ENCODE assay signal across 9 mouse cellular contexts in genomic region chr7:73537228-73537627, GRCm38 (mm10). TPM values are rescaled to one million over a fixed set of nuclear protein-coding genes. Genes with fewer than 3 reads are reported as not detected.
DNase-seq lines count a peak whose midpoint lies in the region; ATAC-seq and TF ChIP-seq lines count a peak whose summit lies in the region.
"Had no signal": no experiment of that assay in that cellular context is flagged by ENCODE, and none has a peak within 500 bp of the region (broad histone marks: within the 10 kb centered on the region; RNA-seq: fewer than 3 reads in every experiment).

No protein-coding gene starts in this region.

- no peaks in the 10 kb centered on the region for H3K27me3 ChIP-seq in heart, postnatal 0 days (ENCODE audit: control insufficient read depth, insufficient read depth, low read length)
- H3K27me3 ChIP-seq in hindbrain, embryonic 12.5 days, result no peaks in the 10 kb centered on the region
- no peaks in the 10 kb centered on the region for H3K27me3 ChIP-seq in midbrain, embryonic 10.5 days (ENCODE audit: low read depth, poor library complexity, severe bottlenecking)
- H3K27me3 ChIP-seq: Patski had no signal

- no peak for TF ChIP-seq EP300 in heart, postnatal 0 days (IDR thresholded peaks at IDR 0.05; ENCODE audit: low read depth)

- H3K9me3 ChIP-seq in heart, postnatal 0 days (replicated peaks; ENCODE audit: control insufficient read depth, low read length), result no peaks in the 10 kb centered on the region
- H3K9me3 ChIP-seq in hindbrain, embryonic 12.5 days (replicated peaks), result no peaks in the 10 kb centered on the region
- no peaks in the 10 kb centered on the region for H3K9me3 ChIP-seq in midbrain, embryonic 10.5 days (replicated peaks)

- no peak for DNase-seq in heart, postnatal 0 days (ENCODE audit: low spot score)
- no peak for DNase-seq in heart, adult 8-10 months (ENCODE audit: low spot score)
- no peak for DNase-seq in midbrain, embryonic 10.5 days (ENCODE audit: low spot score)
- no peak for DNase-seq in adrenal gland, postnatal 14 days
- no peak for DNase-seq in ovary, adult 18-20 months (ENCODE audit: low spot score)
- DNase-seq in frontal cortex, adult 2 months (ENCODE audit: extremely low spot score in 1 of 2, low spot score in 1 of 2), result no peak

- peak overlapping the region; percentile 67 for H3K9ac ChIP-seq in heart, postnatal 0 days (replicated peaks; ENCODE audit: low read depth, low read length)
- peak overlapping the region; percentile 61 for H3K9ac ChIP-seq in hindbrain, embryonic 12.5 days

- TF ChIP-seq POLR2A in bone marrow macrophage, adult 2 months (IDR thresholded peaks at IDR 0.05; ENCODE audit: borderline replicate concordance, low read depth, low read length), result no peak

- TF ChIP-seq CTCF in heart, postnatal 0 days (IDR thresholded peaks at IDR 0.05; ENCODE audit: low read depth), result no peak
- no peak for TF ChIP-seq CTCF in bone marrow macrophage, adult 2 months (IDR thresholded peaks at IDR 0.05; ENCODE audit: low read depth, low read length)

- peak overlapping the region; percentile 50 for H3K4me3 ChIP-seq in heart, postnatal 0 days (ENCODE audit: low read depth, low read length)
- H3K4me3 ChIP-seq in bone marrow macrophage, adult 2 months (ENCODE audit: insufficient read depth, low read length), result peak overlapping the region; percentile 61
- H3K4me3 ChIP-seq in hindbrain, embryonic 12.5 days, result peak overlapping the region; percentile 40
- peak overlapping the region; percentile 72 for H3K4me3 ChIP-seq in midbrain, embryonic 10.5 days

- WGBS in heart, postnatal 0 days, result 8% methylated on average over 10 of the region's 10 CpGs
- WGBS in hindbrain, embryonic 12.5 days, result 25% methylated on average over 10 of the region's 10 CpGs
- WGBS in midbrain, embryonic 10.5 days, result 26% methylated on average over 10 of the region's 10 CpGs

- peaks cover 44% of the 10 kb centered on the region for H3K4me1 ChIP-seq in heart, postnatal 0 days (ENCODE audit: control insufficient read depth, insufficient read depth)
- peaks cover 26% of the 10 kb centered on the region for H3K4me1 ChIP-seq in bone marrow macrophage, adult 2 months (ENCODE audit: control insufficient read depth, insufficient read depth, low read length)
- H3K4me1 ChIP-seq in hindbrain, embryonic 12.5 days, result peaks cover 32% of the 10 kb centered on the region
- H3K4me1 ChIP-seq in midbrain, embryonic 10.5 days, result peaks cover 52% of the 10 kb centered on the region

- H3K4me2 ChIP-seq in heart, postnatal 0 days (ENCODE audit: low read depth, low read length), result peak overlapping the region; percentile 87
- H3K4me2 ChIP-seq in hindbrain, embryonic 12.5 days (replicated peaks), result peak overlapping the region; percentile 65

- peak overlapping the region; percentile 92 for H3K27ac ChIP-seq in heart, postnatal 0 days (ENCODE audit: low read depth)
- peak overlapping the region; percentile 93 for H3K27ac ChIP-seq in bone marrow macrophage, adult 2 months (ENCODE audit: insufficient read depth, low read depth, low read length)
- H3K27ac ChIP-seq in hindbrain, embryonic 12.5 days, result peak overlapping the region; percentile 95
- peak overlapping the region; percentile 97 for H3K27ac ChIP-seq in midbrain, embryonic 10.5 days (replicated peaks)

- H3K36me3 ChIP-seq in heart, postnatal 0 days (replicated peaks; ENCODE audit: control insufficient read depth, insufficient read depth, low read length), result no peaks in the 10 kb centered on the region
- H3K36me3 ChIP-seq in hindbrain, embryonic 12.5 days, result no peaks in the 10 kb centered on the region; the same call in 1 of the 2 replicates
- peaks cover 14% of the 10 kb centered on the region for H3K36me3 ChIP-seq in midbrain, embryonic 10.5 days

- ATAC-seq in heart, postnatal 0 days (ENCODE audit: insufficient read depth, low read depth), result no peak
- peak; percentile 19; the same call in 1 of the 2 replicates for ATAC-seq in hindbrain, embryonic 12.5 days (ENCODE audit: low FRiP score)

RNA-seq across cellular contexts. Expression of gene Chd2, which starts 4.4 kb away (rescaled TPM):
- 43.0 and 65.5 TPM in 2 replicates for total RNA-seq in heart, postnatal 0 days (2014; rRNA removed; ENCODE audit: low replicate concordance)
- 31.1 and 32.2 TPM in 2 replicates for polyA plus RNA-seq in heart, postnatal 0 days (2015; fragmentation: Nextera tagmentation; extraction: Ambion mirVana)
- 10 to 100 TPM; 37.2 to 45.8 (median 39.8) TPM for total RNA-seq in heart, adult 8-10 months (2022)
- 44.4 and 47.9 TPM in 2 replicates for polyA plus RNA-seq in bone marrow macrophage, adult 2 months (2012; ENCODE audit: insufficient read depth, insufficient read length, missing spikeins)
- 63.6 and 67.9 TPM in 2 replicates for polyA plus RNA-seq in hindbrain, embryonic 12.5 days (2016; fragmentation: Nextera tagmentation; extraction: Ambion mirVana)
- 39.6 and 48.3 TPM in 2 replicates for polyA plus RNA-seq in midbrain, embryonic 10.5 days (2016; fragmentation: Nextera tagmentation; extraction: Ambion mirVana)
- total RNA-seq in adrenal gland, postnatal 14 days (2021), result 45.1 and 52.8 TPM in 2 replicates
- 34.3 and 37.0 TPM in 2 replicates for polyA plus RNA-seq in frontal cortex, adult 2 months (2012; rRNA removed)
